Comparison of ENCODE assay signal across 21 mouse cellular contexts in the genomic region with DNA sequence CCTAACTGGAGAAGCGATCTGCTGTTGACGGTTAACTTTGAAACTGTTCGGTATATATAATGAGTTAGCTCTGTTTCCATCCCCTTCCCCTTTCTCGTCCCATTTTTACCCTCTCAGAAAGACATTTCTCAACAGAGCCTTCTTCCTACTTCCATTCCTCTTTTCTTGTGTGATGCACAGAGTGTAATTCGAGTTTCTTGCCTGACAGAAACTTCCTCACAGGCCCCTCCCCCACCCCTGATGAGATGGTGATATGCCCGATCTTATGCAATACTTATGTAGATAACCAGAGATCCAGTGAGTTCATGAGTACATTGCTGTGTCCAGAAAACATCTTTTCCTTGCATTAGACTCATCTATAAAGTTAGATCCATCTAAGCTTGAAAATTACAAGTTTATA.
DNase-seq lines count a peak whose midpoint lies in the region; ATAC-seq lines count a peak whose summit lies in the region.
"Had no signal": no experiment of that assay in that cellular context is flagged by ENCODE, and none has a peak within 500 bp of the region (broad histone marks: within the 10 kb centered on the region; RNA-seq: fewer than 3 reads in every experiment).

No protein-coding gene starts in this region.

- 71% methylated on average over 6 of the region's 6 CpGs for WGBS in intestine, embryonic 14.5 days
- WGBS in intestine, embryonic 15.5 days, result 64% methylated on average over 6 of the region's 6 CpGs
- 17% methylated on average over 5 of the region's 6 CpGs for WGBS in macrophage (ENCODE audit: missing documents)

- no peak for ATAC-seq in intestine, embryonic 14.5 days (replicated peaks; ENCODE audit: low FRiP score, low TSS enrichment, low read depth)
- ATAC-seq in intestine, embryonic 15.5 days, result no peak
- peak; percentile 84 for ATAC-seq in granulocyte monocyte progenitor cell, adult 5-6 weeks (replicated peaks; ENCODE audit: poor library complexity, severe bottlenecking)
- ATAC-seq: forebrain, embryonic 14.5 days; hindbrain, embryonic 16.5 days had no signal

- H3K9me3 ChIP-seq in intestine, embryonic 14.5 days (ENCODE audit: control insufficient read depth, low read length), result no peaks in the 10 kb centered on the region
- H3K9me3 ChIP-seq in intestine, embryonic 15.5 days, result no peaks in the 10 kb centered on the region
- H3K9me3 ChIP-seq: embryonic facial prominence, embryonic 15.5 days; forebrain, embryonic 10.5 days; heart, embryonic 13.5 days had no signal

- H3K79me2 ChIP-seq in macrophage (ENCODE audit: inconsistent target), result no peaks in the 10 kb centered on the region

- DNase-seq in intestine, embryonic 14.5 days (ENCODE audit: low spot score), result peak; percentile 42
- DNase-seq in 416B (ENCODE audit: low read depth), result peak; percentile 39
- no peak for DNase-seq in left cerebral cortex, postnatal 10 days (ENCODE audit: extremely low spot score in 1 of 2, low spot score in 2 of 2)
- DNase-seq in layer of hippocampus, postnatal 25 days (ENCODE audit: extremely low spot score in 1 of 2, low spot score in 1 of 2), result no peak
- no peak for DNase-seq in layer of hippocampus, adult 11-12 months (ENCODE audit: low spot score)
- DNase-seq: adrenal gland, adult 2 months; adrenal gland, postnatal 25 days; cerebellum, adult 2 months; cerebellum, postnatal 10 days; embryo, embryonic 11 days; heart, postnatal 36 days had no signal

- no peaks in the 10 kb centered on the region for H3K4me1 ChIP-seq in intestine, embryonic 14.5 days (replicated peaks; ENCODE audit: control insufficient read depth, insufficient read depth, low read length)
- H3K4me1 ChIP-seq in intestine, embryonic 15.5 days (replicated peaks), result 0 out of 2 replicates have a peak, but pooled peaks cover 3% of the 10 kb centered on the region
- H3K4me1 ChIP-seq: embryonic facial prominence, embryonic 15.5 days; heart, embryonic 13.5 days had no signal

- H3K4me3 ChIP-seq in intestine, embryonic 14.5 days (ENCODE audit: low read depth, low read length), result no peak overlapping the region
- H3K4me3 ChIP-seq in intestine, embryonic 15.5 days (replicated peaks), result no peak overlapping the region
- H3K4me3 ChIP-seq in macrophage (ENCODE audit: inconsistent target), result no peak overlapping the region
- H3K4me3 ChIP-seq: embryonic facial prominence, embryonic 15.5 days; erythroblast, embryonic 14.5 days; forebrain, embryonic 10.5 days; heart, embryonic 13.5 days had no signal

- intact Hi-C loops in left cerebral cortex, postnatal 10 days (cut with DNase I), result no loop called here

- H3K27me3 ChIP-seq in intestine, embryonic 14.5 days (replicated peaks; ENCODE audit: control insufficient read depth, insufficient read depth, low read length), result no peaks in the 10 kb centered on the region
- H3K27me3 ChIP-seq in intestine, embryonic 15.5 days (replicated peaks), result no peaks in the 10 kb centered on the region
- H3K27me3 ChIP-seq: CH12.LX; embryonic facial prominence, embryonic 15.5 days; heart, embryonic 13.5 days had no signal

- H3K27ac ChIP-seq in intestine, embryonic 14.5 days (ENCODE audit: low read depth), result no peak overlapping the region
- H3K27ac ChIP-seq in intestine, embryonic 15.5 days, result no peak overlapping the region
- peak overlapping the region; percentile 25 for H3K27ac ChIP-seq in macrophage
- H3K27ac ChIP-seq: embryonic facial prominence, embryonic 15.5 days; forebrain, embryonic 10.5 days; heart, embryonic 13.5 days had no signal

- H3K4me2 ChIP-seq in intestine, embryonic 14.5 days (ENCODE audit: low read length), result no peak overlapping the region
- H3K4me2 ChIP-seq in intestine, embryonic 15.5 days (replicated peaks), result no peak overlapping the region
- H3K4me2 ChIP-seq: embryonic facial prominence, embryonic 15.5 days; heart, embryonic 13.5 days had no signal

- no peak overlapping the region for H3K9ac ChIP-seq in intestine, embryonic 14.5 days (ENCODE audit: low read length)
- H3K9ac ChIP-seq in intestine, embryonic 15.5 days, result no peak overlapping the region
- H3K9ac ChIP-seq: embryonic facial prominence, embryonic 15.5 days; heart, embryonic 13.5 days had no signal

- H3K36me3 ChIP-seq in intestine, embryonic 14.5 days (ENCODE audit: control insufficient read depth, insufficient read depth, low read length), result no peaks in the 10 kb centered on the region
- no peaks in the 10 kb centered on the region for H3K36me3 ChIP-seq in intestine, embryonic 15.5 days
- H3K36me3 ChIP-seq in macrophage (ENCODE audit: inconsistent target), result no peaks in the 10 kb centered on the region
- H3K36me3 ChIP-seq: embryonic facial prominence, embryonic 15.5 days; forebrain, embryonic 10.5 days; heart, embryonic 13.5 days had no signal

Comparison
In these comparisons a context has a peak if more than half of its experiments do, and no peak if none do; other contexts are left out.
1. DNase-seq: peak in intestine, embryonic 14.5 days (single experiment) and 416B (single experiment); none in left cerebral cortex, postnatal 10 days (0 of 2), layer of hippocampus, postnatal 25 days (0 of 2) and layer of hippocampus, adult 11-12 months (single experiment).